Mouse (Mus musculus) CH12.LX (cell line): Measurements from ENCODE around the gene Cacna1a.

Source experiments
- CHD1 ChIP-seq: IDR thresholded peaks from 2 replicates; pipeline ENCODE4 v1.6.1; 2012; ENCODE audit warnings: low read depth, low read length, improper control_type of control experiment, inconsistent platforms
- CHD2 ChIP-seq: IDR thresholded peaks from 2 replicates; pipeline ENCODE4 v1.6.1; 2011; ENCODE audit warnings: low read length, improper control_type of control experiment
- CTCF ChIP-seq, 2 experiments: IDR thresholded peaks in 1 of 2; conservative IDR thresholded peaks in 1 of 2; 2 replicates each; pipeline ENCODE4 v1.5.1; 2011 to 2012; ENCODE audit warnings: low read depth in 2 of 2, low read length in 2 of 2, improper control_type of control experiment in 1 of 2, inconsistent platforms in 1 of 2, mild to moderate bottlenecking in 1 of 2, moderate library complexity in 1 of 2
- ELF1 ChIP-seq: IDR thresholded peaks from 2 replicates; pipeline ENCODE4 v1.6.1; 2014; ENCODE audit warnings: low read depth, mild to moderate bottlenecking, inconsistent platforms, low read length, improper control_type of control experiment
- EP300 ChIP-seq: IDR thresholded peaks from 2 replicates; pipeline ENCODE4 v1.6.1; 2011; ENCODE audit warnings: low read length, improper control_type of control experiment
- HCFC1 ChIP-seq: IDR thresholded peaks from 2 replicates; pipeline ENCODE4 v1.6.1; 2012; ENCODE audit warnings: low read depth, mild to moderate bottlenecking, inconsistent platforms, low read length, improper control_type of control experiment
- KAT2A ChIP-seq: IDR thresholded peaks from 2 replicates; pipeline ENCODE4 v1.6.1; 2012; ENCODE audit warnings: low read length, improper control_type of control experiment, inconsistent platforms; ENCODE audit not compliant: insufficient replicate concordance
- POLR2A ChIP-seq: IDR thresholded peaks from 2 replicates; pipeline ENCODE4 v1.6.1; 2011; ENCODE audit warnings: low read depth, mild to moderate bottlenecking, improper control_type of control experiment, low read length
- POLR2AphosphoS2 ChIP-seq: IDR thresholded peaks from 2 replicates; pipeline ENCODE4 v1.6.1; 2011; ENCODE audit warnings: low read depth, low read length, improper control_type of control experiment
- RCOR1 ChIP-seq: conservative IDR thresholded peaks from 2 replicates; pipeline ENCODE4 v1.6.1; 2012; ENCODE audit warnings: low read depth, mild to moderate bottlenecking, inconsistent platforms, low read length, improper control_type of control experiment
- TBP ChIP-seq: conservative IDR thresholded peaks from 2 replicates; pipeline ENCODE4 v1.6.1; 2011; ENCODE audit warnings: low read depth, low read length, improper control_type of control experiment
- UBTF ChIP-seq: IDR thresholded peaks from 2 replicates; pipeline ENCODE4 v1.6.1; 2012; ENCODE audit warnings: low read depth, mild to moderate bottlenecking, inconsistent platforms, low read length, improper control_type of control experiment, moderate library complexity
- ZC3H11A ChIP-seq: IDR thresholded peaks from 2 replicates; pipeline ENCODE4 v1.6.1; 2012; ENCODE audit warnings: low read depth, mild to moderate bottlenecking, inconsistent platforms, low read length, improper control_type of control experiment

GRCm38 (mm10) chr8:84416915-84417314, 28.7 kb downstream of the Cacna1a start:
- TF ChIP-seq HCFC1 (no peak), ELF1 (no peak), CHD1 (no peak), TBP (no peak), CTCF (conservative IDR thresholded peaks at IDR 0.05 in 1 of 2, IDR thresholded peaks at IDR 0.05 in 1 of 2; ENCODE audit: low read depth in 2 of 2, low read length in 2 of 2) (no peak), ZC3H11A (no peak), CHD2 (no peak), POLR2A (no peak), EP300 (no peak), POLR2AphosphoS2 (no peak), KAT2A (no peak), RCOR1 (no peak), UBTF (no peak)
